ENCODE assay signal across 8 mouse cellular contexts in genomic region chr17:69077544-69077920, GRCm38 (mm10). TPM values are rescaled to one million over a fixed set of nuclear protein-coding genes. Genes with fewer than 3 reads are reported as not detected.
A peak's percentile ranks its signal among the peaks of the same experiment; 100 is the strongest.
DNase-seq lines count a peak whose midpoint lies in the region; ATAC-seq and TF ChIP-seq lines count a peak whose summit lies in the region.

No protein-coding gene starts in this region.

- ATAC-seq in liver, embryonic 12.5 days: no peak
- no peak for ATAC-seq in liver, postnatal 0 days
- no peak for ATAC-seq in forebrain, postnatal 0 days
- no peak for ATAC-seq in kidney, embryonic 14.5 days (ENCODE audit: low FRiP score, low TSS enrichment)
- ATAC-seq in neural tube, embryonic 14.5 days (ENCODE audit: low read depth): no peak
- ATAC-seq in erythroid progenitor cell, adult 5-6 weeks (replicated peaks; ENCODE audit: low FRiP score, poor library complexity, severe bottlenecking): no peak

- H3K36me3 ChIP-seq in liver, embryonic 12.5 days: no peaks in the 10 kb centered on the region
- no peaks in the 10 kb centered on the region for H3K36me3 ChIP-seq in liver, postnatal 0 days (replicated peaks; ENCODE audit: insufficient read depth, low read length)
- no peaks in the 10 kb centered on the region for H3K36me3 ChIP-seq in forebrain, postnatal 0 days (ENCODE audit: insufficient read depth)
- no peaks in the 10 kb centered on the region for H3K36me3 ChIP-seq in kidney, embryonic 14.5 days (ENCODE audit: control insufficient read depth, insufficient read depth, low read length)
- H3K36me3 ChIP-seq in neural tube, embryonic 14.5 days (ENCODE audit: control insufficient read depth, insufficient read depth, low read length): no peaks in the 10 kb centered on the region

- H3K4me2 ChIP-seq in liver, embryonic 12.5 days: 0 out of 2 replicates have a peak overlapping the region, but pooled peaks have one; percentile 68
- H3K4me2 ChIP-seq in liver, postnatal 0 days (ENCODE audit: low read depth, low read length): no peak overlapping the region
- peak overlapping the region; percentile 100 for H3K4me2 ChIP-seq in forebrain, postnatal 0 days (ENCODE audit: low read depth)
- peak overlapping the region; percentile 98; the same call in 1 of the 2 replicates for H3K4me2 ChIP-seq in kidney, embryonic 14.5 days (replicated peaks; ENCODE audit: low read depth, low read length)
- peak overlapping the region; percentile 100 for H3K4me2 ChIP-seq in neural tube, embryonic 14.5 days (ENCODE audit: low read depth, low read length)

- no peak for TF ChIP-seq EP300 in liver, postnatal 0 days (IDR thresholded peaks at IDR 0.05; ENCODE audit: low read depth)

- no peak overlapping the region for H3K27ac ChIP-seq in liver, embryonic 12.5 days
- H3K27ac ChIP-seq in liver, postnatal 0 days (ENCODE audit: low read depth): no peak overlapping the region
- H3K27ac ChIP-seq in forebrain, postnatal 0 days (ENCODE audit: low read depth, low read length): no peak overlapping the region
- no peak overlapping the region for H3K27ac ChIP-seq in kidney, embryonic 14.5 days (ENCODE audit: low read depth, low read length)
- no peak overlapping the region for H3K27ac ChIP-seq in neural tube, embryonic 14.5 days (ENCODE audit: low read depth, low read length)

- no peaks in the 10 kb centered on the region for H3K9me3 ChIP-seq in liver, embryonic 12.5 days (replicated peaks)
- H3K9me3 ChIP-seq in liver, postnatal 0 days (ENCODE audit: low read length): no peaks in the 10 kb centered on the region
- H3K9me3 ChIP-seq in forebrain, postnatal 0 days (ENCODE audit: low read length): no peaks in the 10 kb centered on the region
- H3K9me3 ChIP-seq in kidney, embryonic 14.5 days (ENCODE audit: control insufficient read depth, low read length): 0 out of 2 replicates have a peak, but pooled peaks cover 2% of the 10 kb centered on the region
- no peaks in the 10 kb centered on the region for H3K9me3 ChIP-seq in neural tube, embryonic 14.5 days (ENCODE audit: control insufficient read depth, low read length)

- no peak overlapping the region for H3K9ac ChIP-seq in liver, embryonic 12.5 days
- no peak overlapping the region for H3K9ac ChIP-seq in liver, postnatal 0 days (replicated peaks)
- H3K9ac ChIP-seq in forebrain, postnatal 0 days: no peak overlapping the region
- H3K9ac ChIP-seq in kidney, embryonic 14.5 days (ENCODE audit: low read depth, low read length): no peak overlapping the region
- peak overlapping the region; percentile 41 for H3K9ac ChIP-seq in neural tube, embryonic 14.5 days (replicated peaks; ENCODE audit: low read depth, low read length)

- WGBS in liver, embryonic 12.5 days (ENCODE audit: insufficient replicate concordance): 13% methylated on average over 11 of the region's 11 CpGs
- 11% methylated on average over 11 of the region's 11 CpGs for WGBS in liver, postnatal 0 days (ENCODE audit: insufficient replicate concordance)
- WGBS in forebrain, postnatal 0 days: 16% methylated on average over 11 of the region's 11 CpGs
- 5% methylated on average over 11 of the region's 11 CpGs for WGBS in kidney, embryonic 14.5 days
- WGBS in neural tube, embryonic 14.5 days: 7% methylated on average over 11 of the region's 11 CpGs

- peak overlapping the region; percentile 9; the same call in 1 of the 2 replicates for H3K4me3 ChIP-seq in liver, embryonic 12.5 days
- no peak overlapping the region for H3K4me3 ChIP-seq in liver, postnatal 0 days (ENCODE audit: low read depth, low read length)
- H3K4me3 ChIP-seq in forebrain, postnatal 0 days (ENCODE audit: low read depth, low read length): peak overlapping the region; percentile 58
- H3K4me3 ChIP-seq in kidney, embryonic 14.5 days (ENCODE audit: low read length): peak overlapping the region; percentile 50; the same call in 1 of the 2 replicates
- peak overlapping the region; percentile 61 for H3K4me3 ChIP-seq in neural tube, embryonic 14.5 days (ENCODE audit: low read depth, low read length)

- DNase-seq in liver, postnatal 0 days: no peak
- DNase-seq in forebrain, postnatal 0 days: no peak
- DNase-seq in gastrocnemius, adult 8-10 months (ENCODE audit: low spot score in 2 of 2): no peak
- DNase-seq in retina, postnatal 1 day: no peak

- H3K4me1 ChIP-seq in liver, embryonic 12.5 days: no peaks in the 10 kb centered on the region
- peaks cover 6% of the 10 kb centered on the region for H3K4me1 ChIP-seq in liver, postnatal 0 days (ENCODE audit: insufficient read depth)
- 0 out of 2 replicates have a peak, but pooled peaks cover 10% of the 10 kb centered on the region for H3K4me1 ChIP-seq in forebrain, postnatal 0 days (ENCODE audit: insufficient read depth)
- 0 out of 2 replicates have a peak, but pooled peaks cover 5% of the 10 kb centered on the region for H3K4me1 ChIP-seq in kidney, embryonic 14.5 days (ENCODE audit: control insufficient read depth, insufficient read depth, low read length)
- peaks cover 12% of the 10 kb centered on the region; the same call in 1 of the 2 replicates for H3K4me1 ChIP-seq in neural tube, embryonic 14.5 days (ENCODE audit: control insufficient read depth, insufficient read depth, low read length)

- peaks cover 52% of the 10 kb centered on the region for H3K27me3 ChIP-seq in liver, embryonic 12.5 days (replicated peaks)
- H3K27me3 ChIP-seq in liver, postnatal 0 days (ENCODE audit: insufficient read depth, low read length): peaks cover 22% of the 10 kb centered on the region
- H3K27me3 ChIP-seq in forebrain, postnatal 0 days (ENCODE audit: insufficient read depth, low read length): peaks cover 14% of the 10 kb centered on the region
- H3K27me3 ChIP-seq in kidney, embryonic 14.5 days (ENCODE audit: control insufficient read depth, insufficient read depth, low read length): peaks cover 41% of the 10 kb centered on the region
- peaks cover 4% of the 10 kb centered on the region for H3K27me3 ChIP-seq in neural tube, embryonic 14.5 days (ENCODE audit: control insufficient read depth, insufficient read depth, low read length)

- no peak for TF ChIP-seq CTCF in liver, postnatal 0 days (IDR thresholded peaks at IDR 0.05; ENCODE audit: low read depth)
- TF ChIP-seq CTCF in forebrain, postnatal 0 days (IDR thresholded peaks at IDR 0.05; ENCODE audit: low read depth): no peak

RNA-seq across cellular contexts. Expression of gene Epb41l3, which starts 2.0 kb away (rescaled TPM):
- polyA plus RNA-seq in liver, embryonic 12.5 days (2016; fragmentation: Nextera tagmentation; extraction: Ambion mirVana): 13.2 and 15.6 TPM in 2 replicates
- polyA plus RNA-seq in liver, postnatal 0 days (2015; fragmentation: Nextera tagmentation; extraction: Ambion mirVana): 4.5 and 4.9 TPM in 2 replicates
- total RNA-seq in forebrain, postnatal 0 days (2014; rRNA removed): 57.9 and 68.6 TPM in 2 replicates
- polyA plus RNA-seq in forebrain, postnatal 0 days (2015; fragmentation: Nextera tagmentation; extraction: Ambion mirVana): 44.1 and 54.1 TPM in 2 replicates
- polyA plus RNA-seq in kidney, embryonic 14.5 days (2014; fragmentation: Nextera tagmentation; extraction: Ambion mirVana): 17.6 and 29.7 TPM in 2 replicates
- 126 and 142 TPM in 2 replicates for polyA plus RNA-seq in neural tube, embryonic 14.5 days (2014; fragmentation: Nextera tagmentation; extraction: Ambion mirVana)
- total RNA-seq in erythroid progenitor cell, adult 5-6 weeks (2015; ENCODE audit: low replicate concordance): 9.7 and 13.0 TPM in 2 replicates
- total RNA-seq in erythroid progenitor cell, adult 5-6 weeks (2017; ENCODE audit: low replicate concordance): 4.9 and 9.9 TPM in 2 replicates
- total RNA-seq in gastrocnemius, adult 8-10 months (2022): 1 to 10 TPM in 3 of 4 experiments, under 1 TPM in 1; 0.99 to 1.5 (median 1.3) TPM
